11 mouse cellular contexts compared by ENCODE assay signal in genomic region chr15:5194931-5195330, GRCm38 (mm10).
"Had no signal": no experiment of that assay in that cellular context is flagged by ENCODE, and none has a peak within 500 bp of the region (broad histone marks: within the 10 kb centered on the region; RNA-seq: fewer than 3 reads in every experiment).

No protein-coding gene starts in this region.

- DNase-seq: layer of hippocampus, postnatal 36 days; lung, adult 18-20 months; right cerebral cortex, postnatal 14 days; thymus, adult 2 months; thymus, postnatal 25 days had no signal

- H3K9ac ChIP-seq: intestine, embryonic 15.5 days; limb, embryonic 15.5 days; liver, embryonic 14.5 days; midbrain, embryonic 12.5 days; neural tube, embryonic 13.5 days had no signal

- H3K27ac ChIP-seq: intestine, embryonic 15.5 days; limb, embryonic 15.5 days; liver, embryonic 14.5 days; midbrain, embryonic 12.5 days; neural tube, embryonic 13.5 days had no signal

- H3K4me1 ChIP-seq: intestine, embryonic 15.5 days; limb, embryonic 15.5 days; midbrain, embryonic 12.5 days; neural tube, embryonic 13.5 days had no signal

- ATAC-seq: intestine, embryonic 15.5 days; midbrain, embryonic 16.5 days had no signal

- H3K9me3 ChIP-seq: intestine, embryonic 15.5 days; limb, embryonic 15.5 days; midbrain, embryonic 12.5 days; neural tube, embryonic 13.5 days had no signal

- H3K27me3 ChIP-seq: intestine, embryonic 15.5 days; limb, embryonic 15.5 days; midbrain, embryonic 12.5 days; neural tube, embryonic 13.5 days had no signal

- H3K4me2 ChIP-seq: intestine, embryonic 15.5 days; limb, embryonic 15.5 days; midbrain, embryonic 12.5 days; neural tube, embryonic 13.5 days had no signal

- H3K4me3 ChIP-seq: intestine, embryonic 15.5 days; limb, embryonic 15.5 days; midbrain, embryonic 12.5 days; neural tube, embryonic 13.5 days had no signal
